Mouse (Mus musculus): ENCODE data around the gene Grin2b.
"Not testable (repeated sequence)": the region's sequence is repeated elsewhere in the genome, so short reads cannot be mapped to it uniquely, and the experiment has no call there.

The Grin2b gene

GRCm38 (mm10) chr6:135907137-135907536 lies 266.2 kb downstream of the Grin2b start:
- DNase-seq (ENCODE audit: low spot score): no peak

- no peak for DNase-seq (ENCODE audit: low spot score)
These were observed 268.9 kb downstream of the Grin2b start for GRCm38 (mm10) chr6:135904391-135904790.

GRCm38 (mm10) chr6:135900410-135900809 lies 272.9 kb downstream of the Grin2b start:
- DNase-seq (ENCODE audit: low spot score): no peak

GRCm38 (mm10) chr6:135899225-135899624 lies 274.1 kb downstream of the Grin2b start:
- no peak for DNase-seq (ENCODE audit: low spot score)

- no peak for DNase-seq (ENCODE audit: low spot score)
These were observed 278.5 kb downstream of the Grin2b start for GRCm38 (mm10) chr6:135894793-135895228.

GRCm38 (mm10) chr6:135882611-135883010 lies 290.7 kb downstream of the Grin2b start:
- no peak for DNase-seq (ENCODE audit: low spot score)

GRCm38 (mm10) chr6:135876163-135876726 lies 297.1 kb downstream of the Grin2b start:
- DNase-seq (ENCODE audit: low spot score): no peak

- DNase-seq (ENCODE audit: low spot score): no peak
These were observed 298.7 kb downstream of the Grin2b start for GRCm38 (mm10) chr6:135874626-135875025.

GRCm38 (mm10) chr6:135865832-135866231 lies 307.5 kb downstream of the Grin2b start:
- no peak for DNase-seq (ENCODE audit: low spot score)

- DNase-seq (ENCODE audit: low spot score): no peak
These were observed 309.3 kb downstream of the Grin2b start for GRCm38 (mm10) chr6:135863965-135864364.

GRCm38 (mm10) chr6:135859502-135859901 lies 313.8 kb downstream of the Grin2b start:
- no peak for DNase-seq (ENCODE audit: low spot score)

GRCm38 (mm10) chr6:135854173-135854591 lies 319.1 kb downstream of the Grin2b start:
- no peak for DNase-seq (ENCODE audit: low spot score)

- DNase-seq (ENCODE audit: low spot score): no peak
These were observed 329.6 kb downstream of the Grin2b start for GRCm38 (mm10) chr6:135843755-135844154.

GRCm38 (mm10) chr6:135836353-135836752 lies 337.0 kb downstream of the Grin2b start:
- DNase-seq (ENCODE audit: low spot score): no peak

- no peak for DNase-seq (ENCODE audit: low spot score)
These were observed 339.8 kb downstream of the Grin2b start for GRCm38 (mm10) chr6:135833542-135833941.

GRCm38 (mm10) chr6:135832041-135832440 lies 341.3 kb downstream of the Grin2b start:
- DNase-seq (ENCODE audit: low spot score): no peak

- DNase-seq (ENCODE audit: low spot score): no peak
These were observed 342.3 kb downstream of the Grin2b start for GRCm38 (mm10) chr6:135831032-135831431.

- no peak for DNase-seq (ENCODE audit: low spot score)
These were observed 343.9 kb downstream of the Grin2b start for GRCm38 (mm10) chr6:135829458-135829857.

GRCm38 (mm10) chr6:135828976-135829375 lies 344.3 kb downstream of the Grin2b start:
- no peak for DNase-seq (ENCODE audit: low spot score)

GRCm38 (mm10) chr6:135827942-135828341 lies 345.4 kb downstream of the Grin2b start:
- DNase-seq (ENCODE audit: low spot score): no peak

- no peak for DNase-seq (ENCODE audit: low spot score)
These were observed 346.0 kb downstream of the Grin2b start for GRCm38 (mm10) chr6:135827317-135827716.

- not testable (repeated sequence) for DNase-seq (ENCODE audit: low spot score)
These were observed 346.5 kb downstream of the Grin2b start for GRCm38 (mm10) chr6:135826776-135827175.

- no peak for DNase-seq (ENCODE audit: low spot score)
These were observed 355.9 kb downstream of the Grin2b start for GRCm38 (mm10) chr6:135817391-135817790.

- no peak for DNase-seq (ENCODE audit: low spot score)
These were observed 359.6 kb downstream of the Grin2b start for GRCm38 (mm10) chr6:135813755-135814154.
